Mouse (Mus musculus): Measurements from ENCODE around the gene Gm813. TPM values are rescaled to one million over a fixed set of nuclear protein-coding genes. Genes with fewer than 3 reads are reported as not detected.

Gm813 gene
- not detected for polyA plus RNA-seq (2014; fragmentation: Illumina TruSeq; extraction: RNeasy Lipid Tissue Mini Kit (QIAGEN cat#74804); ENCODE audit: low read depth, low replicate concordance)

DNA sequence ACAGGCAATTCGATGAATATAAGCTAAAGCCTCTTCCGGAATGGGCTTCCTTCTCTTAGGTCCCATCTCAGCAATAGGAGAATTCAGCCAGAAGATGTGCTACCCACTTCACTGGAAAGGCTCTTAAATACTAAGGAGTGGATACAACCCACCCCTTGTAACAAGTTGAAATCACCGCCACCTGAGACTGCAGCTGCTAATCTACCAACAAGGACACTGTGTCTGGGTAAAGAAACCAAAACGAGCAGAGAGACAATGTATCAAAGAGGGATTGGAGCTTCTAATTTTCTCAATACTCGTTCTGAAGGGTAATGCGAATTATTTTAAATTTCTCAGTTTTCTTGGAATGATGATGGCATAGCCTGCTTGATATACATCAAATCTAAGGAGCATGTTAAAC, at the start of gene Gm813:
Gm813 (minus strand) TSS at position 101 of the 400 bp plus-strand sequence.

DNA sequence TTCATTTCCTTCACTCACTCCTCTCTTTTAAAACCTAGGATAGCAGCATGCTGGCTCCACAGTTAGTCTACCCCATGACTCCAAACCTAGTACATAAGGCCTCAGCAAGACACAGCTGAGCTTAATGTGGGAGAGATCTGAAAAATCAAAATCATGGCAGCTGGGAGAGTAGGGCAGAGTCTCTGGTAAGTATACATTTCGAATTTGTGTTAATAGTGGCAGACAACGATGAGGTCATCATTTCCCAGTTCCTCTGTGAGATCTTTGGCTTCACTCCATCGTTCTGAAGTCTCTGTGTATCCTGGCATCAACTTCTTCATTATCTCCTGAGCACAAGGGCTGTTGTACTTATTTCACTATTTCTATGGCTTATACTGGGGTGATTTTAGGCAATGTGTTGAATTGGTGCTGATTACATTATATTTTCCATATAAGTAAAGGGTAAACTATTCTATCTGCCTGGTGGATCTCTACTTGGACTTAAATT, 22.0 kb upstream of the Gm813 start, which contains the start of gene E330017A01Rik:
E330017A01Rik (minus strand) TSS at position 51 of the 487 bp plus-strand sequence.

Other genes starting within 250 kb of the Gm813 start
- 13.8 TPM for gene Dcbld2, start 208.5 kb downstream of the Gm813 start, polyA plus RNA-seq (2014; fragmentation: Illumina TruSeq; extraction: RNeasy Lipid Tissue Mini Kit (QIAGEN cat#74804); ENCODE audit: low read depth, low replicate concordance)
- 693 TPM for gene St3gal6, start 92.7 kb downstream of the Gm813 start, polyA plus RNA-seq (2014; fragmentation: Illumina TruSeq; extraction: RNeasy Lipid Tissue Mini Kit (QIAGEN cat#74804); ENCODE audit: low read depth, low replicate concordance)
- not detected for gene E330017A01Rik, start 21.8 kb upstream of the Gm813 start, polyA plus RNA-seq (2014; fragmentation: Illumina TruSeq; extraction: RNeasy Lipid Tissue Mini Kit (QIAGEN cat#74804); ENCODE audit: low read depth, low replicate concordance)
- gene Cpox, start 53.3 kb upstream of the Gm813 start, polyA plus RNA-seq (2014; fragmentation: Illumina TruSeq; extraction: RNeasy Lipid Tissue Mini Kit (QIAGEN cat#74804); ENCODE audit: low read depth, low replicate concordance) = 50.0 TPM
- not detected for gene Gpr15, start 102.1 kb upstream of the Gm813 start, polyA plus RNA-seq (2014; fragmentation: Illumina TruSeq; extraction: RNeasy Lipid Tissue Mini Kit (QIAGEN cat#74804); ENCODE audit: low read depth, low replicate concordance)
- gene Cldnd1, start 110.9 kb upstream of the Gm813 start, polyA plus RNA-seq (2014; fragmentation: Illumina TruSeq; extraction: RNeasy Lipid Tissue Mini Kit (QIAGEN cat#74804); ENCODE audit: low read depth, low replicate concordance) = 127 TPM
- not detected for gene Olfr172, start 146.2 kb upstream of the Gm813 start, polyA plus RNA-seq (2014; fragmentation: Illumina TruSeq; extraction: RNeasy Lipid Tissue Mini Kit (QIAGEN cat#74804); ENCODE audit: low read depth, low replicate concordance)
- gene Olfr173, start 183.3 kb upstream of the Gm813 start, polyA plus RNA-seq (2014; fragmentation: Illumina TruSeq; extraction: RNeasy Lipid Tissue Mini Kit (QIAGEN cat#74804); ENCODE audit: low read depth, low replicate concordance) = not detected
- gene Olfr175-ps1, start 209.8 kb upstream of the Gm813 start, polyA plus RNA-seq (2014; fragmentation: Illumina TruSeq; extraction: RNeasy Lipid Tissue Mini Kit (QIAGEN cat#74804); ENCODE audit: low read depth, low replicate concordance) = not detected